Mouse (Mus musculus) stomach, postnatal 0 days (tissue): ENCODE data around the gene Tgfbr3.
"Not testable (repeated sequence)": the region's sequence is repeated elsewhere in the genome, so short reads cannot be mapped to it uniquely, and the experiment has no call there.

ENCODE experiments used
- CTCF ChIP-seq: IDR thresholded peaks from 2 replicates; pipeline ENCODE4 v1.5.1; 2016; ENCODE audit warnings: antibody characterized with exemption, low read depth, mild to moderate bottlenecking, moderate library complexity
- EP300 ChIP-seq: optimal IDR thresholded peaks from 2 replicates; pipeline ENCODE3; 2016; ENCODE audit warnings: antibody characterized with exemption

DNA sequence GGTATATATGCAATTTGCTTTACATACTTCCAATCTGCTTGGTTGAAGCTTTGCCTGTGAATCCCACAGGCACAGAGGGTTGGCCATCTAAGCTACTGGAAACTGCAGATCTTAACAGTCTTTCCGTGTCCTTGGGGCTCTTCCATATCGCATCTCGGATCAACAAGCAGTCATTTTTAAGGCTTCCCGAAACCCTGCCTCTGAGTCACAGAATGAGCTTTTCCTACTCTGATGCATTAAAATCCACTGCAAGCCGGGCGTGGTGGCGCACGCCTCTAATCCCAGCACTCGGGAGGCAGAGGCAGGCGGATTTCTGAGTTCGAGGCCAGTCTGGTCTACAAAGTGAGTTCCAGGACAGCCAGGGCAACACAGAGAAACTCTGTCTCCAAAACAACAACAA is 41.1 kb downstream of the Tgfbr3 start:
- not testable (repeated sequence) for TF ChIP-seq CTCF, EP300
